Mouse (Mus musculus) ES-E14 (cell line): ENCODE data around the gene Rsph9.

Experiments used
- CHD2 ChIP-seq: IDR thresholded peaks from 2 replicates; pipeline ENCODE4 v1.6.1; 2014; ENCODE audit warnings: mild to moderate bottlenecking, low read depth, low read length, inconsistent platforms
- HCFC1 ChIP-seq: IDR thresholded peaks from 2 replicates; pipeline ENCODE4 v1.6.1; 2012; ENCODE audit warnings: low read length, inconsistent platforms, borderline replicate concordance; ENCODE audit not compliant: insufficient read depth
- MAFK ChIP-seq: IDR thresholded peaks from 2 replicates; pipeline ENCODE4 v1.6.1; 2014; ENCODE audit warnings: mild to moderate bottlenecking, low read depth, low read length, inconsistent platforms; ENCODE audit not compliant: insufficient read depth
- ZC3H11A ChIP-seq: IDR thresholded peaks from 2 replicates; pipeline ENCODE4 v1.6.1; 2012; ENCODE audit warnings: low read depth, mild to moderate bottlenecking, inconsistent platforms, low read length, borderline replicate concordance
- ZNF384 ChIP-seq: IDR thresholded peaks from 2 replicates; pipeline ENCODE4 v1.6.1; 2012; ENCODE audit warnings: low read depth, low read length, inconsistent platforms

DNA sequence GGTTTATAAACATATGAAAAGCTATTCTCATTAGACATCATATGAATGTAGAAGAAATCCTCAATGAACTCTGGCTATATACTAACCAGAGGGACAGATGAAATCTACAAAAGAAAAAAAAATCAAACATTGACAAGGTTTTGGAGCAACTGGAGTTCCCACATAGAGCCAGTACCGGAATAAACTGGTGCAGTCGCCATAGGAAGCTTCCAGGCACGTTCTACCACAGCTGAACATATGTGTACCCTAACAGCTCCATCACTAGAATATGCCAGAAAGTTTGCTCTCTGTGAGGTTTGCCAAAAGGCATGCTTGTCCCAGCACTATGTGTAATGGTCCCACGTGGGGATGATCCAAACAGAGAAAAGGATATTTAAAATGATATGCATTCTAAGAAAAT is 35.7 kb downstream of the Rsph9 start:
- TF ChIP-seq ZC3H11A (no peak), MAFK (no peak), ZNF384 (no peak), HCFC1 (no peak), CHD2 (no peak)
